Mouse (Mus musculus) left cerebral cortex, postnatal 10 days (tissue): ENCODE results near the gene Pcnx3. TPM values are rescaled to one million over a fixed set of nuclear protein-coding genes. Genes with fewer than 3 reads are reported as not detected.

Experiments used
- DNase-seq, 2 experiments: peaks; one replicate each; pipeline ENCODE4 v3.0.0; 2021 to 2022; ENCODE audit warnings: low spot score in 2 of 2, mixed read lengths in 1 of 2; ENCODE audit errors: extremely low spot score in 1 of 2
- intact Hi-C: fragments of 180-260 bp; cut with DNase I; formaldehyde crosslinking; loops from one replicate; pipeline ENCODE4 v1.15.1; 2025
- total RNA-seq, 2 experiments: library from RNA; stranded (reverse); gene quantifications; 2 replicates each; pipeline ENCODE4 v1.2.3; 2021

The Pcnx3 gene
- total RNA-seq, 2 experiments from 2014 or later: 69.0 to 82.7 TPM

- intact Hi-C loops: no loop called here
- no peak for DNase-seq
These were observed 36.1 kb downstream of the Pcnx3 start for GRCm38 (mm10) chr19:5652570-5652969.

GRCm38 (mm10) chr19:5651502-5652274 is 37.0 kb downstream of the Pcnx3 start:
- DNase-seq: no peak
- intact Hi-C loops: no loop called here

- no peak for DNase-seq
These were observed 39.4 kb downstream of the Pcnx3 start for GRCm38 (mm10) chr19:5649298-5649741.

DNA sequence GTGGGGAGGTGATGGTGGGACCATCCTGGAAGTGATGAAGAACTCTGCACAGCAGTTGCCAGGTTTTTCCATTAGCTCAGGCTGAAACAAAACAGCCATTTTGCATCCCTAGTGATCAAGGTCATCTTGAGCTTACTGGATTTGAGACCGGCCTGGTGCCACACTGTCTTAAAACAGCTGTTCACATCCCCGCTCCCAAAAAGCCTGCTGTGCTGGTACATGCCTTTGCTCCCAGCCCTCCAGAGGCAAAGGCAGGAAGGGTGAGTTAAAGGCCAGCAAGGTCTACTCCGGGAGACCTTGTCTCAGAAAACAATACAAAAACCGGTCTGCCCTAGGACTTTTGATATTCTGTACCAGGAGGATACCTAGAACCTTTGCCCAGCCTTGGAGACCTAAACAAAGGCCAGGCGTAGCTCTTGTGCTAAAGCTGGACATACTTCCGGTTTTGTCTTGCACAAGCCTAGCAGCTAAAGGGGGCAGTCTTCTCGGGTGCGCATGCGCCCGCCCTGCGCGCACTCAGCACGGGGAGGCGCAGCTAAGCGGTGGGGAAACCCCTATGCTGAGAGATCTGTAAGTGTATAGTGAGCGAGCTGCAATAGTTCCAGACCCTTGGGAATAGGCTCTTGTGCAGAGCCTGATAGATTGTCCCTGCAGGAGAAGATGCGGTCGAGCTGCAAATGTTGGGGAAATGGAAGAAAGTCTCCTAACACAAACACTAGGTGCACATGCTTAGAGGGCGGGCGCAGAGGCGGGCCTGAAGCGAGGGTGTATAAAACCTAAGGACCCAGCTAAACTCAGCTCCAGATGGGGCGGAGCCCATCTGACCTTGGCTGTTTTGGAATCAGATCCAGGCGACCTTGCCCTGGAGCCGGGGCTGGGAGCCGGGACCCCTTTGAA is 40.1 kb downstream of the Pcnx3 start:
- intact Hi-C loops: no loop called here
- peak; percentile 69 to 90 for DNase-seq

More at GRCm38 (mm10) chr19:5649298-5649741, 39.4 kb downstream of the Pcnx3 start:
- intact Hi-C loops: no loop called here

DNA sequence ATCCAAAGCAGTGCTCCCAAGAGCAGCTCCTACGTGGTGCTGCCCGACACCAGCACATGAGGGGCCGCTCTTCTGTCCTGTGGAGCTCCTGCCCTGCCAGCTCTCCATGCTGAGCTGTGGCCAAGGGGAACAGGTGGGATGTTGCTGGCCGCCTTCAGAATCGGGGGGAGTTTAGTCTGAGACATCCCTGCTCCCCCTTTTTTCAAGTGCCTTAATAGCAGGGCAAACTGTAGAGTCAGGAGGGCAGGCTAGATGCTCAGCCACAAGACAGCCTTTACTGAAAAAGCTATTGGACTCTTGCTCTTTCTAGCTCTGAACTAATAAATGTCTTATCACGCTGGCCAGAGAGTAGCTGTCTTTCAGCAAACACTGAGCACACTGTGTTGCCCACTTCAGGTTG is 40.9 kb downstream of the Pcnx3 start:
- intact Hi-C loops: no loop called here
- DNase-seq: no peak

- no peak for DNase-seq
- intact Hi-C loops: no loop called here
These were observed 41.9 kb downstream of the Pcnx3 start for GRCm38 (mm10) chr19:5646731-5647330.

- no peak for DNase-seq
- intact Hi-C loops: no loop called here
These were observed 43.4 kb downstream of the Pcnx3 start for GRCm38 (mm10) chr19:5645280-5645679.

DNA sequence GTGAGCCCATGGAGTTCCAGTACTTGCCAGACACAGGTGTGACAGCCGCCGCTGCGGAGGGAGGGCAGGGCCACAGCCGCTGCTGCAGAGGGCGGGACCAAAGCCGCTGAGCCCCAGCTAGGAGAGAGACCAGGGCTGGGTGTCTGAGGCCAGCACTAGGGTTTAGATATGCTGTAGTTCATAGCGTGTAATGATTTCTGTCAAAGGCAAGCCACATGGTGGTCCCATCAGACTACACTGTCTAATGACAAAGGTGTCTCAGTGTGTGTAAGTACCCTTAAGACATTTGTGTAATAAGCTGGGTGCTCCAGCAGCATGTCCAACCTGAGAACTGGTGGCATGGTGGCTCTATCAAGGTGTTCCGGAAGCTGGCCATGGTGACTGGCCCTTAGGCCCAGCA is 47.1 kb downstream of the Pcnx3 start:
- intact Hi-C loops: no loop called here
- no peak for DNase-seq

DNA sequence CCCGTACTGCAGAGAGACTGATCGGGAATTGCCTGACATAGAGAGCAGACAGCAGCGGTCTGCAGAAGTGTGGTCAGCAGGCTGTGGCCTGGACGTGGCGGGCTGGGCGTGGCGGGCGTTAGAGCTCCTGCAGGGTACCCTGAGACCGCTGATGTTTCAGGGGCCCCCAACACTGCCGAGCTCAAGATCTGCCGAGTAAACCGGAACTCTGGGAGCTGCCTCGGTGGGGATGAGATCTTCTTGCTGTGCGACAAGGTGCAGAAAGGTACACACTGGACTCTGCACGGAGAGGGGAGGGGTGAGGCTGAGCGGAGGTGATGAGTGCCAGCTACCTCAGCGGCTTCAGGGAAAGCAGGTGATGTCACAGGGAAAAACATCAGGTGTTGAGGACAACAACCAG is 47.7 kb downstream of the Pcnx3 start:
- no peak for DNase-seq
- intact Hi-C loops: no loop called here

DNA sequence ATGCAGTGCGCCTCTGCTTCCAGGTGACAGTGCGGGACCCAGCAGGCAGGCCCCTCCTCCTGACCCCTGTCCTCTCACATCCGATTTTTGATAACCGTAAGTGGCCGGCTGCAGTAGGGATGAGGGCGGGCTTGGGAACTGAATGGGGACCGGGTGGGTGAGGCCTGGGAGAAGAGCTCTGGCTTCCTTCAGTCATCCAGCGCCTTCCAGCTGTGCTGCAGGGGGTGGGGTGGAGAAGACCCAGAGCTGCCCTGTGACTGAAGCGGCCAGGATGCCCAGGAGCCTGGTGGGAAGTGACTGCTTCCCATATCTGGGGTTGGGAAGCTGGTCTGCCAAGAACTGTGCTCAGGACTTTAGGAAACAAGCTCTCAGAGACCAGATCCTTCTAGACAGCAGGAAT is 48.4 kb downstream of the Pcnx3 start:
- DNase-seq: no peak
- intact Hi-C loops: no loop called here

- intact Hi-C loops: loop anchor here (5.0 kb wide), 1 partner anchor 36 kb away; the partner anchor contains the start of gene Rnaseh2c
- no peak for DNase-seq
These were observed 50.2 kb downstream of the Pcnx3 start for GRCm38 (mm10) chr19:5638416-5639005.

DNA sequence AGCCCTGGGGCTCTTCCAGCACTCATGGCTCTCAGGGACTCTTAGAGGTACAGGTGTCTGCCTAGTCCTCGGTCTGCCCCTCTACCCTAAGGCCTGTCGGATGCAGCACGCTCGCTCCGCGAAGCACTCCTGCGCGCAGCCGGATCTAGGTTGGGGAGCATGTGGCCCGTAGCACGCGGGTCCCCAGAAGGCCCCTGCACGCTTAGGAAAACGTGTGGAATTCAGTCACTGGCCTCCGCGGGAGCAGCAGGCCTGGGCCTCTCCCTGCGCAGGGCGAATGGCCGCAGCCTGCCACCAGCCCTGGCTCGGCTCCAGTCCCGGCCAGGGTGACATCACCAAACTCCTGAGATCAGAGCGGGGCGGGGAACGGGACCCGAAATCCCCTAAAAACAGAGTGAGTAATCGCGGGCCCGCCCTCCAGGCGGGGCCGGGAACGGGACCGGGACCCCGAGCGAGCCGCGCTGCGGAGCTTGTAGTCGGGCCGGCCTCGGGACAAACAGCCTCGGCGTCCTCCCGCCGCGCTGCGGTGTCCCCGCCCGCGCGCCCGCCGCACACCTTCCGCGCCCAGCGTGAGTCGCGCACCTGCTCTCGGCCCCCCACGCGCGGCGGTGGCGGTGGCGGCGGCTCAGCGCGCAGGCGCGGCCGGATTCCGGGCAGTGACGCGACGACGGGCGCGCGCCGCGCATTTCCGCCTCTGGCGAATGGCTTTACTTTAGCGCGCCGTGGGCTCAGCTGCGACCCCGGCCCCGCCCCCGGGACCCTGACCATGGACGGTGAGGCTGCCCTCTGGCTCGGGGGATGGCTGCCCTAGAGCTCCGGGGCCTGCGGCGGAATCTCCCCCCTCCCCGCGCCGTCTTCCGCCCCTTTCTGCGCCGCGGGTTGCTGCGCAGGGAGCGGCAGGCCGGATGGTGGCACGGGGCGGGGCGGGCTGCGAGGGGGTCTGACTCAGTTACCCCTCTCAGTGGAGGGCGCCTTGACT is 51.4 kb downstream of the Pcnx3 start, which contains the start of gene Rela:
Rela (plus strand) TSS at position 415 of the 979 bp plus-strand sequence.
- intact Hi-C loops: loop anchor here (5.0 kb wide), 1 partner anchor 35 kb away; the partner anchor contains the start of gene Rnaseh2c
- peak; percentile 78 to 94 for DNase-seq

- intact Hi-C loops: loop anchor here (5.0 kb wide), 1 partner anchor 34 kb away; the partner anchor contains the start of gene Rnaseh2c
- no peak for DNase-seq
These were observed 52.1 kb downstream of the Pcnx3 start for GRCm38 (mm10) chr19:5636571-5637041.

- intact Hi-C loops: loop anchor here (5.0 kb wide), 1 partner anchor 34 kb away; the partner anchor contains the start of gene Rnaseh2c
- no peak for DNase-seq
These were observed 52.6 kb downstream of the Pcnx3 start for GRCm38 (mm10) chr19:5636036-5636570.

GRCm38 (mm10) chr19:5632120-5632519 is 56.6 kb downstream of the Pcnx3 start:
- DNase-seq: no peak
- intact Hi-C loops: no loop called here

GRCm38 (mm10) chr19:5629907-5630306 is 58.8 kb downstream of the Pcnx3 start:
- intact Hi-C loops: no loop called here

GRCm38 (mm10) chr19:5625311-5625710 is 63.4 kb downstream of the Pcnx3 start:
- DNase-seq: no peak
- intact Hi-C loops: no loop called here

More at GRCm38 (mm10) chr19:5629907-5630306, 58.8 kb downstream of the Pcnx3 start:
- DNase-seq: no peak
